Mouse (Mus musculus) ES-E14 (cell line): ENCODE measurements at regions not wholly inside any gene's neighbourhood (a gene's known extent, or its start where the extent isn't known, plus 50 kb on each side); places are given as distances from the start of the nearest gene placed in this dataset.

ENCODE experiments used
- CHD2 ChIP-seq: IDR thresholded peaks from 2 replicates; pipeline ENCODE4 v1.6.1; 2014; ENCODE audit warnings: mild to moderate bottlenecking, low read depth, low read length, inconsistent platforms
- HCFC1 ChIP-seq: IDR thresholded peaks from 2 replicates; pipeline ENCODE4 v1.6.1; 2012; ENCODE audit warnings: low read length, inconsistent platforms, borderline replicate concordance; ENCODE audit not compliant: insufficient read depth
- MAFK ChIP-seq: IDR thresholded peaks from 2 replicates; pipeline ENCODE4 v1.6.1; 2014; ENCODE audit warnings: mild to moderate bottlenecking, low read depth, low read length, inconsistent platforms; ENCODE audit not compliant: insufficient read depth
- ZC3H11A ChIP-seq: IDR thresholded peaks from 2 replicates; pipeline ENCODE4 v1.6.1; 2012; ENCODE audit warnings: low read depth, mild to moderate bottlenecking, inconsistent platforms, low read length, borderline replicate concordance
- ZNF384 ChIP-seq: IDR thresholded peaks from 2 replicates; pipeline ENCODE4 v1.6.1; 2012; ENCODE audit warnings: low read depth, low read length, inconsistent platforms

DNA sequence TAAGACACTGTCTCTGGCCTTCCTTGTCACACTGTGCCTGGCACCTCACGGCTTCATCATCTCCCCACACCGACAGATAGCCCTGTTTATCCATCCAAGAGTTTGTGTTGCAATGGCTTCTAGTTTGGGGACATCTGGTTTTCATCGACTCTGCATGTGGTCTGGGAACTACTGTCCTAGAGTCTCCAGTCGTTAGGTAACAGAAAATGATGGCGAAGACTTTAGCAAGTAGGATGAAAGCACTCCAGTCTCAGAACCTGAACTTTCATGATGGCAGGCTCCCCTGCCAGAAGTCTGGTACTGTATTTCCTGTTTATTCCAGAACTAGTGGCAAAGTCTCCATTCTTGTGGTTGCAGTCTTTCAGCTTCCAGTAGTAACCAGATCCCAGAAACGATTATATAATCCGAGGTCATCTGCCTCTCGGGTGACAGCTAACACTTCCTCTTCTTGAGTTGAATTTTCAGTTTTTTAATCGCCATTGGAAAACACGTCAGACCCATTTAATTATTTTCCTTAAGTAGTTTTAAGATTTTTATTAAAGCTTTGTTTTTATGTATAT, 81.1 kb upstream of the Supt20 start:
- TF ChIP-seq MAFK (no peak), ZC3H11A (no peak), HCFC1 (no peak), ZNF384 (no peak), CHD2 (no peak)
